Mouse (Mus musculus) brain, embryonic 14.5 days (tissue): Measurements from ENCODE around the gene Clec4b1.
"Not testable (repeated sequence)": the region's sequence is repeated elsewhere in the genome, so short reads cannot be mapped to it uniquely, and the experiment has no call there.

Experiments
- CTCF ChIP-seq: fragments of 200-500 bp; IDR thresholded peaks from 2 replicates; pipeline ENCODE4 v1.5.1; 2012; ENCODE audit warnings: inconsistent platforms, mild to moderate bottlenecking, moderate library complexity, borderline replicate concordance; ENCODE audit not compliant: insufficient read depth, insufficient read length; ENCODE audit errors: extremely low read depth
- POLR2A ChIP-seq: fragments of 200-500 bp; IDR thresholded peaks from 2 replicates; pipeline ENCODE4 v1.6.1; 2012; ENCODE audit warnings: mild to moderate bottlenecking, inconsistent platforms, borderline replicate concordance; ENCODE audit not compliant: poor library complexity, insufficient read depth, insufficient read length, severe bottlenecking; ENCODE audit errors: extremely low read depth

- TF ChIP-seq CTCF, POLR2A: not testable (repeated sequence)
These were observed 56.4 kb downstream of the Clec4b1 start, which contains the start of gene Clec4a2 for GRCm38 (mm10) chr6:123106128-123106527.
